Mouse (Mus musculus) urinary bladder, adult 2 months (tissue): ENCODE results near the gene Rfxank. TPM values are rescaled to one million over a fixed set of nuclear protein-coding genes. Genes with fewer than 3 reads are reported as not detected.

Experiments used
- DNase-seq: peaks from one replicate; pipeline ENCODE4 v3.0.0; 2022; ENCODE audit warnings: low spot score
- polyA plus RNA-seq: library from polyadenylated mRNA; depleted of rRNA; stranded (reverse); fragments of >200 nt; gene quantifications from 2 replicates; pipeline ENCODE4 v1.2.3, GENCODE M21; 2012; rRNA removed

Rfxank gene
- polyA plus RNA-seq, 1 experiment: 14.8 TPM

DNA sequence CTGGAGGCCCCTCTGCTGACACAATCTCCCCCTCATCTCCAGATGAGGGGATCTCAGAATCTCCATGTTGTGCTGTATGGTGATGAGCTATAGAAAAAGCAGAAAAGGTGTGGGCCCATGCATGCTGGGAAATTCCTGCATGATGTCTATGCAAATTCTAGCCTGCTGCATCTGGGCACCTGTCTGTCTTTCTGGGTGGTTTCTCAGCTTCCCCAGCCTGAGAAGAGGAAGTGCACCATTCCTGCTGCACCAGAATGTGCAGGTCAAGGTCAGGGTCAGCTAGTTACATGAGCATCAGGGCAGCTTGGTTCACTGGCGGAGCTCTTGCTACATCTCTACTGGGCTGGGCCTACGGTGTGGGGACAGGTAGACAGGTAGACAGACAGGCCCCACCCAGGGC is 28.5 kb downstream of the Rfxank start:
- no peak for DNase-seq

DNA sequence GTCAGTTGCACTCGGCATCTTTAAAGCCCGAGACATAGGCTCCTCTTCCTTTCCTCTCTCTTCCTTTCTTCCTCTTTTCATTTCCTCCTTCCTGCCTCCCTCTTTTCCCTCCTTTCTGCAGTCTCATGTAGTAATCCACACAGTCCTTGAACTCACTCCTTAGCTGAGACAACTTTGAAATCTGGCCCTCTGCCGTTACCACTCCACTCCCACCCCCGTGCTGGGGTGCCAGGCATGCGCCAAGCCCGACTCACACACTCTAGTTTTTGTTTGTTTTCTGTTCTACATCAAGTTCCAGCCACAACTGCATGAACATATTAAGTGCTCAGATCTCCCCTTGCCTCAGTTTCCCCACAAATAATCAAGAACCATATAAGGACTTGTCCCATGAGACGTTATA is 34.0 kb downstream of the Rfxank start:
- DNase-seq: no peak

- no peak for DNase-seq
Measured at GRCm38 (mm10) chr8:70104506-70104905, 34.4 kb downstream of the Rfxank start.

DNA sequence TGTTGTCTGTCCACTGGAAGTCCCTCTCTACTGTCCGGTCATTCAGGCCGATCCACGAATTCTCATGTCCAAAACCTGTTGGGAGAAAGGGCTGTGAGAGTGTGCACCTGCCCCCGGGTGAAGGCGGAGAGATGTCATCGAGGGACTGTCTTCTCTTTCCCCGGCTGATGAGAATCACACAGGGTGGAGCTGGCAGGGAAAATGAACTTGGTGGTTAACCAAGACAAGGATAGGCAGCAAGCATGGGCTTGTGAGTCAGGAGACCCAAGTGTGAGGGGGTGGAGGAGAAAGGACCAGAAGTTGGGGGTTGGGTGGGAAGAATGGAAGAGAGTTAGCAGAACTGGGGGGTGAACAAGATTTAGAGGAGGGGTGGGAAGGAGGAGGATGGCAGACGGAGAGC is 38.7 kb downstream of the Rfxank start:
- no peak for DNase-seq

GRCm38 (mm10) chr8:70099276-70099675 is 39.7 kb downstream of the Rfxank start:
- no peak for DNase-seq

DNA sequence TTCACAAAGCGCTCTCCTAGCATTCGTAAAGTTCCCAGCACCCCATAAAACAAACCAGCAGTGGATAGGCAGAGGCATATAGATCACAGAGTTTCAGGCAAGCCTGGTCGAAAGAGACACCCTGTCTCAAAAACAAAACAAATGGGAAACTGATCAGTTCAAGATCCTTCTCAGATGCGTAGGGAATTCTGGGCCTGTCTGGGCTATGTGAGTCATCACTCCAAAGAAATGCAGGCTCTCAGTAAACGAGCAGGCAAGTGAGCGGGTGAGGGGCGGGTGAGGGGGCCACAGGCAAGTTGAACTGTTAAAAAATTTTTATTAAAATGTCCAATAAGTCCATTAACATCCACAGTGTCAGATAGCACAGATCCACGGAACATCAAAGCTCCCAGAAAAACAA is 46.2 kb downstream of the Rfxank start:
- no peak for DNase-seq

DNA sequence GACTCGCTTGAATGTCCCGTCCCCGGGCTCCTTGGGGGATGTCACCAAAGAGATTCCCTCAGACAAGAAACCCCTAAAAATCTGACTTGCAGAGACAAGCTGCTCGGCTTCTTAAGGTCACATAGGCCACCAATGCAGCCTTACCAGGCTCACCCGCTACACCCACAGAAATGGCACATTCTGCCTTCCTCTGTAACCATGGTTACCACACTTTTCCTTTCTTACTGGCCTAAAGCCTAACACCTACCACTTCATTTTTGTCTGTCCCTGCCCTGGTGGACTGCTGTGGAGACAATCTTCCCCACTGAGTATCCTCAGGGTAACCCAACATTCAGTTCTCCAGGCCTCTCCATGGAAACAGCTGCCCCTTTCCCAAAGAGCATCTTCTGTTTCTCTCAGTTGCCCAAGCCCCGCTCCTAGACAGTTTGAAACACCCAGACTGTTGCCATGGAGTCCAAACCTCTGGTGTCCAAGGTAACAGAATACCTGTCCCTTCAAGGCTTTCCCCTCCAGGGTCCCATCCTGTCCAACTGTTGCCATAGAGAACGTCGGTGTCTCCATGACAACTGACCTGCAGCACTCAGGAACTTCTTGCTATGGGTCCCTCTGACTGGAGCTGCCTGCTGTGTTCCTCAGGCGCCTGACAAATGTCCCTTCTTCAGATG is 49.5 kb downstream of the Rfxank start:
- no peak for DNase-seq

- no peak for DNase-seq
Measured at GRCm38 (mm10) chr8:70087836-70088650, 50.9 kb downstream of the Rfxank start.

DNA sequence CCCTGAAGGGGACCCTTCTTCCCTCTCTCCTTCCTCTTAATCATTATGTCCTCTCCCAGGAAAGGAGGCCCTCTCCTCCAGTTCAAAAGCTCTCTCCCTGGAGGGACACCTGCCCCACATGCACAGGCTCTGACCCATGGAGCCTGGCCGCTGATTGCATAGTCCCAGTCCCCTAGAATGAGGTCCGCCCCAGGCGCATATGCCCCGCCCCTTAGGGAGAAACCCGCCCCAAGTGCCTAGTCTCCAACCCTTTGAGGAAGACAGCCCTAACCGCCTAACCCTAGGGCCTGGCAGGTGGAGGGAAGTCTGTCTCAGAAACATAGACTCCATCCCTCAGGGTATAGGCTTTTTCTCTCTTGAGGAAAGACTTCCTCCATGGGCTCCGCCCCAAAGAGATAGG is 51.7 kb downstream of the Rfxank start:
- no peak for DNase-seq

DNA sequence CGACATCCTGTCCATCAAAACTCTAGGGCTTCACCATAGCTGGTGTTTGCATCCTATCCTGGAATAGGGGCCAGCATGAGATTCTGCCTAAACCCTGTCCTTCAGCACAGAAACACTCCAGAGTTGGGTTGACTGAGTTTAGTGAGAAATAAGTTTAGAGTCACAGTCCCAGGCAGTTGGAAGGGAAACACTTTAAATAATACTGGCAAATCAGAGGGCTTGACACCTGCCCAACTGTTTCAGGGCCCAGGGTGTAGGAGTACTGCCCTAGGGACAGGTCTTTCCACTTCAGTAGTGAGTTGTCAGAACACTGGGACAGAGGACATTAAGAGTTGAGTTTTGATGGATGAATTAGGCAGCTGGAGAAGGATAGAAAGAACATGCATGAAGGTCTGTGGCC is 52.8 kb downstream of the Rfxank start:
- no peak for DNase-seq

DNA sequence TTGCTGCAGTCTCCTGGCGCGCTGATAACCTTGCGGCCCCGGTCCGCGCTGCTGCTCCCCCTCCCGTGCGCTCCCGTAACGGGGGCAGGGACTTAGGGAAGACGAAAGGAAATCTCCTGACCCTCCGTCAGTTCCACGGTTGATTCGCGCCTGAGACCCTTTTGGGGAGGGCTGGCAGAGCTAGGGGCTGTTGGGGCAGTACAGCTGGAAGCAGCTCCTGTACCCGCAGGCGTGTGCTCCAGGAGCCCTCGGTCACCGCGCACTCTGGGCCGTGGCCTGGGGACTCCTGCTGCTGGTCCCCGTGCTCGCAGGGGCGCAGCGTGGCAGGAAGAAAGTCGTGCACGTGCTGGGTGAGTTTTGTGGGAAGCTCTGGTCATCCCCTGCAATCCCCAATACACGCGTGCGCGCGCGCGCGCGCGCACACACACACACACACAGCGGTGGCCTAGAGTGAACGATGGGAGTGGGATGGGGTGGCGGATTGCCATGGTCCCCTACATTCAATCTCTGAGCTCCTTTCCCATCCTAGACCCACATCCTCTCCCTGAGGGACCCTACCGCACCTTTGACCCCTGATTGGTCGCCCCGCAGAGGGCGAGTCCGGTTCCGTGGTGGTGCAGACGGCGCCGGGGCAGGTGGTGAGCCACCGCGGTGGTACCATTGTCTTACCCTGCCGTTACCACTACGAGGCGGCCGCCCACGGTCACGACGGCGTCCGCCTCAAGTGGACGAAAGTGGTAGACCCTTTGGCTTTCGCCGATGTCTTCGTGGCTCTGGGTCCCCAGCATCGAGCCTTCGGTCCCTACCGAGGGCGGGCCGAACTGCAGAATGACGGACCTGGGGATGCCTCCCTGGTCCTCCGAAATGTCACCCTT is 54.5 kb downstream of the Rfxank start:
- no peak for DNase-seq

DNA sequence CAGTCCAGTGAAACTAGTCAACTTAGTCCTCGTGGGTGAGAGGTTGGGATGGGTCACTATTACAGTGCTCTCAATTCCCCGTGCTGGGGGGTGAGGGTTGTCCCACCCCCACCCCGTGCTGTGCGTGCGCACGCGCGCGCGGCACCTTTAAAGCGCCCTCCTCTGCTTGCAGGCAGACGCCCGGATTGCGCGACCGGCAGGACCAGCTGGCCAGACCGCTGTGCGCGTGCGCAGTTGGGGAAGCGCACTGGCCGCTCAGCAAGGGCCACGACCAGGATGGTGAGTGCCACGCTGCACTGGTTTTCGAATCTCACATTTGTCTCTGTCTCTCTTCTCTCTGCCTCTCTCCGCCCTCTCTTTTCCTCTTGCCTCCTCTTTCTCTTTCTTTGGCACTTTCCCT is 55.7 kb downstream of the Rfxank start, which contains the start of gene Hapln4:
Hapln4 (plus strand) TSS at position 173 of the 400 bp plus-strand sequence.
- no peak for DNase-seq

GRCm38 (mm10) chr8:70081976-70082375 is 57.0 kb downstream of the Rfxank start:
- DNase-seq: no peak

Other genes with a start within 250 kb of the Rfxank start
- gene Tssk6, start 237.0 kb downstream of the Rfxank start, polyA plus RNA-seq: 0.66 and 0.67 TPM in 2 replicates
- 136 and 140 TPM in 2 replicates for gene Ndufa13, start 236.6 kb downstream of the Rfxank start, polyA plus RNA-seq
- 1.2 and 1.8 TPM in 2 replicates for gene Yjefn3, start 236.4 kb downstream of the Rfxank start, polyA plus RNA-seq
- 28.8 and 38.7 TPM in 2 replicates for gene Gatad2a, start 142.8 kb downstream of the Rfxank start, polyA plus RNA-seq
- 49.6 and 57.8 TPM in 2 replicates for gene Mau2, start 96.4 kb downstream of the Rfxank start, polyA plus RNA-seq
- gene Sugp1, start 96.3 kb downstream of the Rfxank start, polyA plus RNA-seq: 15.4 and 20.6 TPM in 2 replicates
- gene Tm6sf2, start 66.2 kb downstream of the Rfxank start, polyA plus RNA-seq: 1.8 and 2.5 TPM in 2 replicates
- 0.21 TPM in 2 replicates for gene Hapln4, start 55.7 kb downstream of the Rfxank start, polyA plus RNA-seq
- gene Ncan, start 18.3 kb downstream of the Rfxank start, polyA plus RNA-seq: 0.12 and 0.18 TPM in 2 replicates
- gene Nr2c2ap, start 7.8 kb downstream of the Rfxank start, polyA plus RNA-seq: 18.0 and 25.1 TPM in 2 replicates
- 73.8 and 74.1 TPM in 2 replicates for gene Borcs8, start 345 bp upstream of the Rfxank start, polyA plus RNA-seq
- gene Mef2b, start 557 bp upstream of the Rfxank start, polyA plus RNA-seq: 0.29 and 0.35 TPM in 2 replicates
- gene Tmem161a, start 33.2 kb upstream of the Rfxank start, polyA plus RNA-seq: 55.4 and 80.0 TPM in 2 replicates
- gene Slc25a42, start 73.2 kb upstream of the Rfxank start, polyA plus RNA-seq: 15.5 and 17.9 TPM in 2 replicates
- gene Sugp2, start 95.1 kb upstream of the Rfxank start, polyA plus RNA-seq: 45.4 and 56.1 TPM in 2 replicates
- 13.9 and 17.4 TPM in 2 replicates for gene Armc6, start 95.3 kb upstream of the Rfxank start, polyA plus RNA-seq
- gene Homer3, start 143.7 kb upstream of the Rfxank start, polyA plus RNA-seq: 34.4 and 37.9 TPM in 2 replicates
- gene Ddx49, start 163.3 kb upstream of the Rfxank start, polyA plus RNA-seq: 35.1 and 35.2 TPM in 2 replicates
- 211 and 264 TPM in 2 replicates for gene Cope, start 163.4 kb upstream of the Rfxank start, polyA plus RNA-seq
- 1.3 and 2.1 TPM in 2 replicates for gene Cers1, start 176.6 kb upstream of the Rfxank start, polyA plus RNA-seq
- 0.74 and 1.3 TPM in 2 replicates for gene Gdf1, start 190.7 kb upstream of the Rfxank start, polyA plus RNA-seq
- 16.4 and 30.5 TPM in 2 replicates for gene Upf1, start 214.1 kb upstream of the Rfxank start, polyA plus RNA-seq
- 0.22 and 0.23 TPM in 2 replicates for gene Comp, start 234.4 kb upstream of the Rfxank start, polyA plus RNA-seq